Mouse (Mus musculus): ENCODE measurements around the gene BC051019.

BC051019 gene

GRCm38 (mm10) chr7:109723697-109724096, at the start of gene BC051019:
Gene BC051019, minus strand, starts transcription at chr7:109723850.
- DNase-seq: no peak

GRCm38 (mm10) chr7:109772251-109772650, 48.6 kb upstream of the BC051019 start:
- DNase-seq: no peak

GRCm38 (mm10) chr7:109768699-109769383, 45.2 kb upstream of the BC051019 start:
- no peak for DNase-seq

GRCm38 (mm10) chr7:109767575-109768350, 44.1 kb upstream of the BC051019 start:
- no peak for DNase-seq

GRCm38 (mm10) chr7:109764009-109764408, 40.4 kb upstream of the BC051019 start:
- DNase-seq: no peak

GRCm38 (mm10) chr7:109756291-109756690, 32.6 kb upstream of the BC051019 start:
- DNase-seq: no peak

GRCm38 (mm10) chr7:109754034-109754433, 30.4 kb upstream of the BC051019 start:
- no peak for DNase-seq

DNA sequence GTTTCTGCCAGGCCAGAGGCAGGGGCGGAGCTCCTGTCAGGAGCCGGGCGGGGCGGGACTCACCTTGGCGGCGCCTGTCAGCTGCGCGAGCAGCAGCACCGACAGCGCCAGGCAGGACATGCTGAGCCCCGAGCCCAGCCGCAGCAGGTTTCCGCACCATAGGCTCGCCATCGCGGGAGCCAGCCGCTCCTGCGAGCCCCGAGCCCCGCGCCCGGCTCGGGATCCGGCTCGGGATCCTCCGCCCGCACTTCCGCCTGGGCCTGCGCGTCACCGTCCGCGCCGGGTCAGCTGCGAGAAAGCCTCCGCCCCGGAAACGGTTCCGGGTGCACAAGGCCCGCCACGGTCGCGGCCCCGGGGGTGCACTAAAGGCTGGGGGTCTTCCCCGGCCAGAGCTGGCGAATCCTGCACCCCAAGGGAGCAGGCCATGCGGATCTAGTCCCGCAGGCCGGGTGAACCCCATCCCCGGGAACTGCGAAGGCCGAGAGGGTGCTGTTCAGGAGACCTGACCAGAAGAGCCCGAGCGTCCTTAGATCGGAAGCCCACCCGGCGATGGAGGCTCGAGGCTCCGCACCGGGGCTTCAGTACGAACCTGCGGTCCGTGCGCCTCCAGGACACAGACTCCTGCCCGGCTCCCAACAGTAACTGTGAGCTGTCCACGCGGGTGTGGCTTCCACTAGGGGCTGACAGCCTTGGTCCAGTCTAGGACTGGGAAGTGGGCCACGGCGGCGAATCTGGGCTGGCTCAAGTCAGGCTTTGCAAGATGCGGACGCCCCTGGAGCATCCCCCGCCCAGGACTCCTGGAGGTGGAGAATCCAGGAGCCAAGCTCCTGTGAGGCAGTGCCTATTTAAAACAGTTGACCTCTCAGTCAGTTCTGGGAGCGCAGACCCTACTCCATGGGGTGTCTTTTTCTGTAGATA, 28.6 kb upstream of the BC051019 start, which contains the start of gene Tmem9b:
Gene Tmem9b, minus strand, starts transcription at position 868 of the 918 bp plus-strand sequence.
- peak; percentile 87 for DNase-seq

- DNase-seq: no peak
Observed at GRCm38 (mm10) chr7:109751427-109752007, 27.9 kb upstream of the BC051019 start.

GRCm38 (mm10) chr7:109747747-109748146, 24.1 kb upstream of the BC051019 start:
- DNase-seq: no peak

- no peak for DNase-seq
Observed at GRCm38 (mm10) chr7:109741703-109742102, 18.1 kb upstream of the BC051019 start.

DNA sequence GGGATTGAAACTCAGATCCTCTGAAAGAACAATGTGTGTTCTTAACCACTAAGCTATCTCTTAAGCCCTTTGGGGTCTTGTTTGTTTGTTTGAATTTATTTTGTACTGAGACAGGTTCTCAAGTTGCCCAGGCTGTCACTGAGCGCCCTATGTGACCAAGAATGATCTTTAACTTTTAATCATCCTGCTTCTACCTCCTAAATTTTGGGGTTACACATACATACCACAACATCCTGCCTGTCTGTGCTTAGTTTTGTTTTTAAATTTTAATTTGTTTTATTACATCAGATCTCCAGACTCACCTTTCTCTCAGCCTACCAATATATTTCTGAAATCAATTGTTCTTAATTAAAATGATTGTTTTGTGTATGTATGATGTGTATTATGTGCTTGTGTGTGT, 17.4 kb upstream of the BC051019 start:
- DNase-seq: no peak

GRCm38 (mm10) chr7:109739822-109740370, 16.2 kb upstream of the BC051019 start:
- DNase-seq: no peak

DNA sequence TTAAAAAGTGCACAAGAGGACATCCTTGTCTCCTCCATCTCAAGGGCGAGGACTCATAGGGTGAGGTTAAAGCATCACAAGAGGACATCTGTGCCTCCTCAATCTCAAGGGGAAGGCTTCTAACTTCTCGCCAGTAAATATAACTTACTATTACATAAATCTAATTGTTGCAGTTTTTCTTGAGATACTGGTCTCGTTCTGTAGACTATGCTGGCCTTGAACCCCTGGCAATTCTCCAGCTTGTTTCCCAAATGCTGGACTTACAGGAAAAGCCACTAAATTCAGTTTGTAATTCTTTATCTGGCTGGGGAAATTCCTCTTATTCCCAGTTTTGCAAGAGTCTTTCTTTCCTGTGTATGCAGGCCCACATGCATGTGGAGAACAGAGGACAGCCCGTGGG, 11.2 kb upstream of the BC051019 start:
- DNase-seq: no peak

DNA sequence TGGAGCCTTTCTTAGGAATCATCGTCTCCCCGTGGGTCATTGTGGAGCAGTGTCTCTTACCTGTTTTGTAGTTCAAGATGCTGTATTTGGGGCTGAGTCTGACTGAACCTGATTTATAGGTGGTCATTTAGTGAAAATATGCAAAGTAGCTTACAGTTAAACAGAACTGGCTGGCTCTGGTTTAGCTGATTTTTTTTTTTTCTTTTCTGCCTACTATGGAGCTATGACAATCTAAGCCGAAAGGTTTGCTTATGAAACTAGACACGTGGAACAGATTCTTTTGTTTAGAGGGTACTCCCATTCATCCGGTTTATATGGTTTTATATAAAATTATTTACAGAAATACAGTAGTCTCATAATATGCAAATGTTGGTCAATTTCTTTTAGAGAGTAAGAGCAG, 8.0 kb upstream of the BC051019 start, which contains the start of gene Ascl3:
Gene Ascl3, minus strand, starts transcription at position 101 of the 400 bp plus-strand sequence.
- DNase-seq: no peak

GRCm38 (mm10) chr7:109723114-109723513, 536 bp downstream of the BC051019 start:
- DNase-seq: no peak

DNA sequence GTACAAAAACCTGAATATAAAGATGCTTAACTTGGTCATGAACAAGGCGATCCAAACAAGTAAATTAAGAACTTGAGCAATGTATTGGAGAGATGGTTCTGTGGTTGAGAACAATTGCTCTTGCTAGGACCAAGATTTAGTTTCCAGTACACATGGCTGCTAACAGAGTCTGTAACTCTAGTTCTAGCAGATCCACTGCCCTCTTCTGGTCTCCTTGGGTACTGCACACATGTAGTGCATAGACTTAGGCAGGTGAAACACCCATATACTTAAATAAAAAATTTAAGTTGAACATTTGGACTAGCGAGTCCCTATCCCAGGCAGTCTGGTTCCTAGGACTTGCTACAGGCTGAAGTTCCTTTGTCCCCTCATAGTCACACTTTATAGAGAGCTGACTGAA, 1.0 kb downstream of the BC051019 start:
- no peak for DNase-seq

DNA sequence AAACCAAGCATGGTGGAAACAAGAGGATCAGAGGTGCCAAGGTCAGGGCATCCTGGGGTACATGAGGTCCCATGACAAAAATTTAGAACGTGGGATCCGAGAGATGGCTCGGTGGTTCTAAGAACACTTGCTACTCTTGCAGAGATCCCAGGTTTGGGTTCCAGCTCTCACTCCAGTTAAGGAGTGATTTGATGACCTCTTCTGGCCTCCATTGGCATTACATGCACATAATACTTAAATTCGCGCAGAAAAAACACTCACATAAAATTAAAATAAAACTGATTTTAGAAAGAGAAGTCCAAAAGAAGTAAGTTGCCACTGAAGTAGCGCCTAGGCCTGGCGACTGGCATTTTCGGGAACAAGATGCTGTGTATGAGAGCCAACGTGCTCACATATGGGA, 4.4 kb downstream of the BC051019 start:
- DNase-seq: peak; percentile 71

DNA sequence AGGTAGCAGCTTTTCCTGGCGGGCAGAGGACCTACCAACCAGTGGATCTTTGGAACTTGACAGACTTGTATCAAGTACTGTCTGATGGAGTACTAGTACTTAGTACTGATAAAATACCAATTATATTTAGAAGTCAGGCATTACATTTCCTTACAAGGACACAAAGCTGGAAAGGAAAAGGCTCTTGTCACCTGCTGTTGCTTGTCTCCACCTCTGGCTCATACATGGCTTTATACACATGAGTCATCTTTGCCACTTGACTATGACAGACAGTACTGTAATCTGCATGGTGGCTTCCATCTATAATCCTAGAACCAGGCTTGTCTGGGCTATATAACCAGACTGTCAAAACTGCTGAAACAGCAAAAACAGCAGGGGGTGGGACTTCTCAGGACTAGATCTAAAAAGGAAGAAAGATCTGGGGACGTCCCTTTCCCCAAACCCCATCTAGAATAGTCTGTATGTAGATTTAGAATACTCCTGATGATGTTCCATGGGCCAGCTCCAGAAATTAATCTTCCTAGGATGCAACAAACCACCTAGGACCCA, 10.1 kb downstream of the BC051019 start:
- DNase-seq: no peak

DNA sequence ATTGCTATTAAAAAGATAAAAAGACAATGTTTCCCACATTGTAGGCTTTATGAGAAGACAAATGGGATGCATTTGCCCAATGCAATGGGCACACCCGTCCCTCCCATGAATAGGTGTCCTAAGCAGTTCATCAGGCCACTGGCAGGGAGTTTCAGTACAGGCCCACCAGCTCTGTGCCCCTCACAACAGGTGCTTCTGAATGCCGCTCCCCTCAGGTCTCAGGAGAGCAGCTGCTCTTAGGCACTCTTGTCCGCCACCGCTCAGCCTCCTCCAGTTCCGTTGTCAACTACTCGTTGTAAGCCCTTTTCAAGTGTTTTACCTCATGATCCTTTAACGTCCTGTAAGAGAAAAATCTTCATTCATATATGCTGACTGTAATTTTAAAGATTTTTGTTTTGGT, 11.5 kb downstream of the BC051019 start:
- no peak for DNase-seq

DNA sequence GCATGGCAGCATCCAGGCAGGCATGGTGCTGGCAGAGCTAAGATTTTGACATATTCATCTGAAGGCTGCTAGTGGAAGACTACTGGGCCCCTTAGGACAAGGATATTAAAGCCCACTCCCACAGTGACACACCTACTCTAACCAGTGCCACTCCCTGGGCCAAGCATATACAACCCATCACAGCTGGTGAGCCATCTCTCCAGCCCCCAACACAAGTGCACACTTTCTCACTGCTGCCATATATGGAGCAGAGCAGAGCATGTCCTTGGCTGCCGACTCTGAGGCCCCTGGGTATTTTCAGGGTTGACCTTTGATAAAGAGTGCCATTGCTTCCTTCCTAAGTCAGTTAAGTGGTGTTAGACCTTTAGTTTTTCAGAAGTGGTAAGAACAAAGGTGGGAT, 13.6 kb downstream of the BC051019 start:
- no peak for DNase-seq

GRCm38 (mm10) chr7:109708961-109709382, 14.7 kb downstream of the BC051019 start:
- peak; percentile 80 for DNase-seq

All from lung, postnatal 10 days (tissue).